Mouse (Mus musculus) erythroblast, embryonic 14.5 days (primary cell): ENCODE measurements around the gene Wdr17. TPM values are rescaled to one million over a fixed set of nuclear protein-coding genes. Genes with fewer than 3 reads are reported as not detected.
A peak's percentile ranks its signal among the peaks of the same experiment; 100 is the strongest.

Source experiments
- H3K27me3 ChIP-seq: 2 replicates; pipeline ENCODE4 v1.6.1; 2012; ENCODE audit warnings: inconsistent platforms; ENCODE audit not compliant: control insufficient read depth
- H3K36me3 ChIP-seq: 2 replicates; pipeline ENCODE4 v1.6.1; 2012; ENCODE audit warnings: mild to moderate bottlenecking, inconsistent platforms; ENCODE audit not compliant: control insufficient read depth
- H3K4me1 ChIP-seq: 2 replicates; pipeline ENCODE4 v1.6.1; 2012; ENCODE audit warnings: inconsistent platforms; ENCODE audit not compliant: control insufficient read depth
- H3K4me3 ChIP-seq: replicated peaks from 2 replicates; pipeline ENCODE3; 2012; ENCODE audit warnings: moderate library complexity, mild to moderate bottlenecking, inconsistent platforms
- H3K9me3 ChIP-seq: 2 replicates; pipeline ENCODE4 v1.6.1; 2012; ENCODE audit warnings: low read length, inconsistent platforms, mixed read lengths; ENCODE audit not compliant: control insufficient read depth
- GATA1 ChIP-seq: IDR thresholded peaks from 2 replicates; pipeline ENCODE4 v1.6.1; 2012; ENCODE audit warnings: low read length, inconsistent platforms, mixed read lengths
- TAL1 ChIP-seq: IDR thresholded peaks from 3 replicates; pipeline ENCODE4 v1.6.1; 2012; ENCODE audit warnings: low read length, inconsistent platforms, mixed read lengths
- polyA plus RNA-seq: library from polyadenylated mRNA; stranded (reverse); fragments of >175 nt; gene quantifications from 2 replicates; pipeline ENCODE4 v1.2.3, GENCODE M21; 2012

Wdr17 gene
- polyA plus RNA-seq, 1 experiment = not detected

- no peaks in the 10 kb centered on the region for H3K9me3 ChIP-seq
- H3K27me3 ChIP-seq = no peaks in the 10 kb centered on the region
- no peak overlapping the region for H3K4me3 ChIP-seq
- H3K36me3 ChIP-seq = no peaks in the 10 kb centered on the region
- H3K4me1 ChIP-seq = no peaks in the 10 kb centered on the region
- TF ChIP-seq GATA1 = no peak
- no peak for TF ChIP-seq TAL1
Observed at GRCm38 (mm10) chr8:54806173-54806572, 80.8 kb downstream of the Wdr17 start.

GRCm38 (mm10) chr8:54792699-54793061, 94.3 kb downstream of the Wdr17 start:
- H3K36me3 ChIP-seq = no peaks in the 10 kb centered on the region
- no peaks in the 10 kb centered on the region for H3K9me3 ChIP-seq
- H3K4me3 ChIP-seq = no peak overlapping the region
- H3K27me3 ChIP-seq = no peaks in the 10 kb centered on the region
- no peak for TF ChIP-seq GATA1
- no peak for TF ChIP-seq TAL1
- H3K4me1 ChIP-seq = no peaks in the 10 kb centered on the region

GRCm38 (mm10) chr8:54791858-54792698, 94.9 kb downstream of the Wdr17 start:
- no peaks in the 10 kb centered on the region for H3K27me3 ChIP-seq
- no peaks in the 10 kb centered on the region for H3K36me3 ChIP-seq
- H3K4me1 ChIP-seq = no peaks in the 10 kb centered on the region
- no peak overlapping the region for H3K4me3 ChIP-seq
- TF ChIP-seq GATA1 = no peak
- TF ChIP-seq TAL1 = no peak
- H3K9me3 ChIP-seq = no peaks in the 10 kb centered on the region

- Histone ChIP-seq H3K4me1 (peaks cover 2% of the 10 kb centered on the region), H3K27me3 (0 out of 2 replicates have a peak, but pooled peaks cover 6% of the 10 kb centered on the region), H3K36me3 (no peaks in the 10 kb centered on the region), H3K4me3 (peak overlapping the region; percentile 24), H3K9me3 (no peaks in the 10 kb centered on the region)
- TF ChIP-seq GATA1 (no peak), TAL1 (no peak)
Observed at GRCm38 (mm10) chr8:54780134-54780942, 106.6 kb downstream of the Wdr17 start.

- Histone ChIP-seq H3K36me3 (no peaks in the 10 kb centered on the region), H3K4me1 (peaks cover 2% of the 10 kb centered on the region), H3K9me3 (no peaks in the 10 kb centered on the region), H3K4me3 (no peak overlapping the region), H3K27me3 (0 out of 2 replicates have a peak, but pooled peaks cover 6% of the 10 kb centered on the region)
- TF ChIP-seq TAL1 (no peak), GATA1 (no peak)
Observed at GRCm38 (mm10) chr8:54779317-54780133, 107.5 kb downstream of the Wdr17 start.

GRCm38 (mm10) chr8:54777012-54777411, 110.0 kb downstream of the Wdr17 start:
- TF ChIP-seq GATA1 (no peak), TAL1 (no peak)
- Histone ChIP-seq H3K9me3 (no peaks in the 10 kb centered on the region), H3K36me3 (no peaks in the 10 kb centered on the region), H3K4me1 (peaks cover 2% of the 10 kb centered on the region), H3K4me3 (no peak overlapping the region), H3K27me3 (0 out of 2 replicates have a peak, but pooled peaks cover 6% of the 10 kb centered on the region)

- Histone ChIP-seq H3K27me3 (0 out of 2 replicates have a peak, but pooled peaks cover 6% of the 10 kb centered on the region), H3K4me3 (no peak overlapping the region), H3K36me3 (no peaks in the 10 kb centered on the region), H3K4me1 (peaks cover 2% of the 10 kb centered on the region), H3K9me3 (no peaks in the 10 kb centered on the region)
- no peak for TF ChIP-seq GATA1
- TF ChIP-seq TAL1 = no peak
Observed at GRCm38 (mm10) chr8:54776241-54776640, 110.7 kb downstream of the Wdr17 start.

GRCm38 (mm10) chr8:54757646-54758045, 129.3 kb downstream of the Wdr17 start:
- Histone ChIP-seq H3K4me1 (no peaks in the 10 kb centered on the region), H3K27me3 (no peaks in the 10 kb centered on the region), H3K9me3 (no peaks in the 10 kb centered on the region), H3K36me3 (no peaks in the 10 kb centered on the region), H3K4me3 (no peak overlapping the region)
- TF ChIP-seq GATA1 (no peak), TAL1 (no peak)
